Mouse (Mus musculus) CD4-positive, CD25-positive, alpha-beta regulatory T cell, adult 4 months (primary cell): Measurements from ENCODE around the gene Clec4a1. TPM values are rescaled to one million over a fixed set of nuclear protein-coding genes. Genes with fewer than 3 reads are reported as not detected.

ENCODE experiments used
- ATAC-seq: one replicate; pipeline ENCODE4 v1.8.0; 2017
- polyA plus RNA-seq, 2 experiments: library from polyadenylated mRNA; unstranded; fragments of 100-300 nt; shearing (Covaris generic); gene quantifications; one replicate each; pipeline ENCODE4 v1.2.1; 2017

Gene Clec4a1
- 1 to 10 TPM in 1 of 2 experiments, under 1 TPM in 1; 0.82 to 1.3 TPM for polyA plus RNA-seq

DNA sequence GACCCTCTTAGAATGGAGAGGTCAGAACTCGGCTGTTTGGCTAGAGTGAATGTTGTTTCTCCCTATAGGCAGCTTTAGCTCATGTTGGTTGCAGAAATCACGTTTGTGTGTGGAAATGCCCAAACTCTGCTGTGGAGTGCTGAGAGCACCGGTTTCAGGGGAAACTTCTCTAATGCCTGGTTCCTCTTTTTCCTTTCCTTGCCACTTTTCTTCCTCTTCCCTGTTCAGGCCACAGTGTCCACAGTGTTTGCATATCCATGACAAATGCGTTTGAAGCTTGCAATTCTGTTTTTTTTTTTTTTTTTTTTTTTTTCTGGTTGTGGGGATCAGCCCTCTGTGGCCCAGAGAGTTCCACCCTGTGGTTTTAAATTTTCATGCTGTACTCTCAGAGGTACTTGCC lies at the start of gene Clec4a1:
Gene Clec4a1 (plus strand): TSS at position 398 of the 400 bp plus-strand sequence.
- ATAC-seq: no peak

DNA sequence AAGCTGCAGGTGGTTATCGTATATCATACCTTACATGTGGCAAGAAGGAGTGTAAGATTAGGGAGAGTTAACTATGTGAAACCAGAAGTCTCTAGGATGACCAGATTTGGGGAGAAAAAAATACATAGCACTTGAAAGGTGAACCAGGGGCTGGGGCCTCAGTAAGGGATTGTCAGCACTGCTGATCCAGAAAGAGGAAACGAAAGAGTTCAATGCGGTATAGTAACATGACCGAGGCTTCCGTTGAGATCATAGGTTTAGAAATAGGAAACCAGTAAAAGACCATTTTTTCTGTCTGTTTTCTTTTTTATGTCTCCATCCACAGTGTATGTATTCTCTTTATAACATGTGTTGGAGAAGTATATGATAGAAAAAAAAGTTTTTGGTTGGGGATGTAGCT lies 48.8 kb upstream of the Clec4a1 start:
- ATAC-seq: peak; percentile 49

DNA sequence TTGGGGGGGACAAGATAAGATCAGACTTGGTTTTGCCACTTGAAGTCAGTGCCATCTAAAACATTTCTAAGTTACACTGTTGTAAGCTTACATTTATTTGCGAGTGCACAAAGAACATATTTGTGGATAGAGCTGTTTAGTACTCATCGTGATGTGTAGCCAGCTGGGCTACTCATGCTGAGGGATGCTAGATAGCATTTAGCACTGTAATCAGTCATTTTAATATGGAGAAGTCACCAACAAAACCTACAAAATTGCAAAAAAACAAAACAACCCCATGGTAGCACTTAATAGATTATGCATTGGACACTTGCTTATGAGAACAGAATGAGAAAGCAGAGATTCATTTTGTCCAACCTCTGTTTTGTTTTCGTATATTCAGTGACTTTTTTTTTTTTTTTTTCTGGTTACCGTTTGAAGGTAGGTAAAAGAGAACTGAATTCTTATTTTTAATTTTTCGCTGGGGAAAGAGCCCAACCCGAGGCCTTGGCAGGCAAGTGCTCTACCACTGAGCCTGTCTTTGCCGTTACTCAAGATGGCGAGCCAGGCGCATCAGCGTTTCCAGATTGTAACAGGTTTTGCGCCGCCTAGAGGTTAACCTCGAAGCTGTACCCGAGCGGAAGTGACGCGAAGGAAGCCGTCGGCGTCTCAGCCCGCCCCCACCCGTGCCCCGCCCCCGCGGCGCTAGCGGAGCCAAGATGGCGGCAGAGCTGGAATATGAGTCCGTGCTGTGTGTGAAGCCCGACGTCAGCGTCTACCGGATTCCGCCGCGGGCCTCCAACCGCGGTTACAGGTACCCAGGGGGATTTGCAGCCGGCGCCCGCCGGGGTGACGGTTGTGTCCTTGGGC lies 47.6 kb upstream of the Clec4a1 start, which contains the start of gene Necap1:
Gene Necap1 (plus strand): TSS at position 604 of the 849 bp plus-strand sequence.
- peak; percentile 88 for ATAC-seq

DNA sequence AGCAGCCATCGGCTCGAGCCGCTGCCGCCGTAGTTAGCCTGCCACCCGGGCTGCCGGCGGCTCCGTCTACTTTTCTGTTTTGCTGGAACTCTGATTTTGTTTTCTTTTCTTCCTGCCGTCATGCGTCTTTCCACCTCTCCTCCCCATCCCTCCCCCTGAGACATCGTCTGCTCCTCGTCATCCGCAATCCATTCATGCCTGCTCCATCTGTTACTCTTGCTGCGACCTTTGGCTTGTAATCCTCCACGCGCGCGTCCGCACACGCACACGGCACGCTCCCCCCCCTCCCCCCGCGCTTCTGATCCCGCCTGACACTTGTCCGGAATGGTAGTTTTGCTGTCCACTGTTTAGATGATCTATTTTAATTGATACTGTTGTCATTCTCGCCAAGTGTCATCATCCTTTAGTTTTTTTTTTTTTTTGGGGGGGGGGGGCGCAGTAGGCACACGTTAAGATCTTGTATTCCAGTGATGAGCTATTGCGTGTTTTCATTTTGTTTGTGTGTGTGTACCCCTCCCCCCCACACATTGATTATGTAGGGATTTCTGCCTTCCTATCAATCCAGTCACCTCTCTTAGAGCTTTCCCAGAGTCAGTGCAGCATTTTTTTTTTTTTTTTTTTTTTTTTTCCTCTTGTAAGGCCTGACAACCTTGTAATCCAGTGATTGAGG lies 46.8 kb upstream of the Clec4a1 start:
- peak; percentile 54 for ATAC-seq

DNA sequence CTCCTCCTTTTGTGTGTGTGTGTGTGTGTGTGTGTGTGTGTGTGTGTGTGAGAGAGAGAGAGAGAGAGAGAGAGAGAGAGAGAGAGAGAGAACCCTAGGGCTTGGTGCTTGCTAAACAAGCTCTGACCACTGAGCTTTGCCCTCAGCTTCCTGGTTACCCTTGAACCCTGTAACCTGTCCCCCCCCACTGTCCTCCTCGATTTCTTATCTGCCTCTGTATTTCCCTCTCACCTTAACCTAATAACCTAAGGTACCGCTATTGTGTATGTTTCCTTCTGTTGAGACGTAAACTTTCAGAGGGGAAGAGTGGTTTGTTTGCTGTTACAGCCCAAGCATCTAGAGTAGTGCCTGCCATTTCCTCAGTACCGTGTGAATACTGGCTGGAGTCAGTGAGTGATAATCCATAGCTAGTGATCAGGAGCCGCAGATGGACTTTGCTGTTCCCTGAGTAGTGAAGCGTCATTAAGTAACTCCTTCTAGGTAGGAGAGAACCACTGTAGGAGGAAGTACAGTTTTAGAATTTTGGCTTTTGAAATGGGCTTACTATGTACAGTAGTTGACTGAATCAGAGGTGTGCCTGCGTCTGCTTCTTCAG lies 42.4 kb upstream of the Clec4a1 start:
- ATAC-seq: no peak

DNA sequence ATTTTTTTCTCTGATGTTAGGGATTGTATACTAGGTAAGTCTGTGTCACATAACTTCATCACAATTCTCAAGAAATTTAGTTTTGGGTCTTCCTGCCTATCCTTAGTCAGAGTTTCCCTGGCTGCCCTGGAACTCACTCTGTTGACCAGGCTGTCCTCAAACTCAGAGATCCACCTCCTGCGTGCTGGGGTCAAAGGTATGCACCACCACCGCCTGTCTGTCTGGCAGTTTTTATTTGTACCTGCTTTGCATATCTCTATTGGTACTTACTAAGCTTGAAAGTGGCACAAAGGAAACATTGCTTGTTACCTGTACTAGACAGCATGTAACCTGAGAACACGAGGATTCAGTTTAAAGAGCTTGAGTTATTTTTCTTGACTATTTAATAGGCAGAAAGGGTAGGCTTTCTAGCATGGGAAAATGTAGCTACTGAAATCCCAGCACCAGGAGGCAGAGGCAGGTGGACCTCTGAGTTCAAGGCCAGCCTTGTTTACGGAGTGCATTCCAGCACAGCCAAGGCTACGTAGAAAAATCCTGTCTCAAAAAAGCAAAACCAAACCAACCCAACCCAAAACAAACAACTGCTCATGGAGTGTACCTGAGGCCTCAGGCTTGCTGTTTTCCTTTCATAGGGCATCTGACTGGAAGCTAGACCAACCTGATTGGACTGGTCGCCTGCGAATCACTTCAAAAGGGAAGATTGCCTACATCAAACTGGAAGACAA lies 41.7 kb upstream of the Clec4a1 start:
- no peak for ATAC-seq

DNA sequence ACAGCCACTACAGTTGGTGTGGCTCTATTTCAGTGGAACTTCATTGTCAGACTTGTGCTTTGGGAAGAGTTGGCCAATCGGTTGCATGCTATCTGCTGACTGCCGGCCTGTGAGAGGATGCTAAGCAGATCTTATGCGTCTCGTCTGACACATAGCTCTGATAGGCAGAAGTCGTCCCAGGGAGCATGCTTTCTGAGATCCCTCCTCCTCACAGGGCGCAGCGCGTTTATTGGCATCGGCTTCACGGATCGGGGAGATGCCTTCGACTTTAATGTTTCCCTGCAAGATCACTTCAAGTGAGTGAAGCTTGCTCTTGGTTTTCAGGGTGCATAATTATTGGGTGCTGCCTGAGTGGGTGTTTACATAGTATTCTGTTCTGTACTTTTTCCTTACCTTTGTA lies 40.4 kb upstream of the Clec4a1 start:
- ATAC-seq: no peak

DNA sequence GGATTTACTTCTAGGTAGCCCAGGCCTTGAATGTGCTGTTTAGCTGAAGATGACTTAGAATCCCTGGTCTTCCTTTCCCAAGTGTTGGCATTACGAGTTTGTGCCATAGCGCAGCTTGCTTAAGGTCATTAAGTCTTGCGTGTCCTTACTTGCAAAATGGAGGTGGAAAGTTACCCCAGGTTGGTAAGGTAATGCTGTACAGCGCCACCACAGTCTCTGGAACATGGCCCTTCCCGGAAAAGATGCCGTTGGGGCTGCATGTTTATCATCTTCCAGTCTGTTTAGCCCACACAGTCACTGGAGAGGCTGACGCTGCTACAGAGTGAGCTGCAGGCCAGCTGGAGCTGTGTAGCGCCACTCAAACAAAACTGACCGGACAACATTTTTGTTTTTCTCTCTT lies 38.0 kb upstream of the Clec4a1 start:
- no peak for ATAC-seq

DNA sequence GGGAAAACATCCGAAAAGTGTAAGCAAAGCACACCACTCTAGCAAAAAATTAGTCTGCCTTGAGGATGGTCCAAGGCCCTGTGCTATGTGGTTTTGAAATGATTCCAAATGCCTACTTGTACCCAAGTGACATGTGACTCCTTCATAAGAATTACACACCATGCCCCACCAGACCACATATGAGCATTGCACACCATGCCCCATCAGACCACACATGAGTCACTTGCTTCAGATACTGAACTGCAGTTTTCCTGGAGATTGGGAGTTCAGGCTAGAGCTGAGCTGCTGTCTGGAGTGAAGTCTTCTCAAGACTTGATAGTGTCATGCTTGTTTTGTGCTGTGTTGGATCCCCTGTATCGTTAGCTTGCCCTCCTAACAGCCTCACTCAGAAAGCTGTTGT lies 32.0 kb upstream of the Clec4a1 start:
- ATAC-seq: no peak

DNA sequence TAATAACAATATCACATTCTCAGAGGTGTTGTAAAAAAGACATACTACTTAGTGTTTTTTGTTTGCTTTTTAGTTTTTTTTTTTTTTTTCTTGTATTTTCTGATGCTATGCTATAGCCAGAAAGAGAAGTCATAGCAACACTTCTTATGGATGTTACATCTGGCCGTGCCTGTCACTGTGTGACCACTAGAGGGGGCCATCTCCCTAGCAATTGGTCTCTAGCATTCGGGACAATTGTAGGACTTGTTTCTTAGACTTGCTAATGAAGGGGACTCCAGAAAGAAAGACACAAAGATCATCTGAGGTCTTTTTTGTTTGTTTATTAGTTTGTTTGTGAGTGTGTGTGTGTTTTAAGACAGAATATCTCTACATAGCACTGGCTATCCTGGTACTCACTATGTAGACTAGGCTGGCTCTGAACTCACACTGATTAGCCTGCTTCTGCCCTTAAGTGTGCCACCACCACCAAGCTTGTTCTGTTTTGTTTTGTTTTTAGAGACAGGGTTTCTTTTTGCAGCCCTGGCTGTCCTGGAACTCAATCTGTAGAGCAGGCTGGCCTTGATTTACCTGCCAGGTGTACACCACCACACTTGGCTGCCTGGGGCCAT lies 29.1 kb upstream of the Clec4a1 start:
- ATAC-seq: peak; percentile 54

DNA sequence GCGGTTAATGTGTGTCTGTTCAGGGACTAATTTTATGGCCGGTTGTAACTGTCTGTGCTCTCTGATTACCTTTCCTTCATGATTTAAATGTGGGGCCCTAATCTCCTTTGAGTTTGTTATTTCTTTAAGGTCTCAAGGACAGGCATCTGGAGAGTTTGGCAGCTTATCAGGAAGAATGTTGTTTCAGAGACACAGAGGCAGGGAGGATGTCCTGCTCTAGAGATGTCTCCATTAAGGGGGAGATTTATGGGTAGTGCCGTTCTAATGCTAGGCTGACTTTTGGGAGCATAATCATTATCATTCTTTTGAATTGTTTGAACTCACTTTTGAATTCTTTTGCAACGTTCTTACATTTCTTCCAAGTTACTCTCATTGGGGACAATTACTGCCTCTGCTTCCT lies 1.7 kb upstream of the Clec4a1 start:
- ATAC-seq: no peak

DNA sequence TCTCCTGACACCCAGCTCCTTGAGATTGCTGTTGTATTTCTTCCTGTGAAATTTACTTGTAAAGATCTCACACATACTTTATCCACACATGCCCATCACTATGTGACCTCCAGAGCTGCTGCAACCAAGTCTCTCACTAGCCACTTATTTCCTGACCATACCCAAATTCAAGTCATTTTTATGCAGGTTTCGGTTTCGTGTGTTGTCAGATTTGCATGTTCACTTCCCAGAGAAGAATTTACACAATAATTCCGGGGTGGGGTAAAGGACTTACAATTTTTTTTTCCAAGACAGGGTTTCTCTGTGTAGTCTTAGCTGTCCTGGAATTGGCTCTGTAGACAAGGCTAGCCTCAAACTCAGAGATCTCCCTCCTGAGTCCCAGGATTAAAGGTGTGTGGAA lies 13.2 kb downstream of the Clec4a1 start:
- no peak for ATAC-seq

DNA sequence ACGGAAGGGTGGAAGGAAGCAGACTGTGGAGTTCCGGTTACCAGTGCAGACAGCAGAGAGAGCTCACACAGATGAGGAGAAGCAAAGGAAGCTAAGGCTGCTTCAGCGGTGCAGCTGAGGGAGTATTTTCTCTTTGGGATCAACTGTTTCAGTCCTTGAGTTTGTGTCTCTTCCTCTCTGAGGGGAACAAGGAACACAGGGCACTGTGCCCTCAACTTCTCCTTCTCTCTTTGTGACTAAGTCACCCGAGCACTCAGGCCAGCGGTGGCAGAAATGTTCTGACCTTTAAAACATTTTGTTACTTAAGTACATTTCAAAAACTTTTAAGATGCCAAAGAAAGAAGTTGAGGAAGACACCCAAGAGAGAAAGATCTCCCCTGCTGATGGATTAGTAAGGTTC lies 18.0 kb downstream of the Clec4a1 start:
- ATAC-seq: no peak

DNA sequence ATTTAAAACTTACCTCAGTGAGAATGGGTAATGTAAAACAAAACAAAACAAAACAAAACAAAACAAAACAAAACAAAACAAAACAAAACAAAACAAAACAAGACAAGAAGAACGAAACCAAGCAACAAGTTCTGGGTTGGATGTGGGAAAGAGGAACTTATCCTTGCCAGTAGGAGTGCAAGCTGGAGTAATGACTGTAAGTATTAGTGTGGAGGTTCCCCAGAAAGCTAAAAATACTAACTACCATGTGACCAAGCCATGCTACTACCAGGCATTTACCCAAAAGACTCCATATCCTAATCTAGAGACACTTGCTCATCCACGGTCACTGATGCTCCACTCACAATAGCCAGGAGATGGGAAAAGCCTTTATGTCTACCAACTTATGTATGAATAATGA lies 25.1 kb downstream of the Clec4a1 start:
- ATAC-seq: no peak

DNA sequence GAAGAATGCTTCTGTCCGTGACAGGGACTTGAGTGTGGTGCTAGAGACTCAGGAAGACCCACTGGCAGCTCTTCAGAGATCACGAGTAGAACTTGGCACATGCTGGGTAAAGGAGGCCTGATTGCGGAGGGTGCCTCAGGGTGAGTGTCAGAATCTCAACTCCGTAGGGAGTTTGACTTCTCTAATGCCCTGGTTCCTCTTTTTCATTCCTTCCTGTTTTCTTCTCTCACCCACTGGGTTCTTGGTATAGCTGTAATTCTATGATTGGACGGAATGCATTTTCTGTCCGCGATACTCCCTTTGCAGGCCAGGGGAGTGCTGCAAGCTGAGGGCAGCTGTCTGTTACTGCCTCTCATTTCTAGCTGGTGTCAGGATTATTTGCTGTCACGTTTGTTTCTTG lies 30.8 kb downstream of the Clec4a1 start, which contains the start of gene Clec4a3:
Gene Clec4a3 (plus strand): TSS at position 115 of the 400 bp plus-strand sequence.
- no peak for ATAC-seq

DNA sequence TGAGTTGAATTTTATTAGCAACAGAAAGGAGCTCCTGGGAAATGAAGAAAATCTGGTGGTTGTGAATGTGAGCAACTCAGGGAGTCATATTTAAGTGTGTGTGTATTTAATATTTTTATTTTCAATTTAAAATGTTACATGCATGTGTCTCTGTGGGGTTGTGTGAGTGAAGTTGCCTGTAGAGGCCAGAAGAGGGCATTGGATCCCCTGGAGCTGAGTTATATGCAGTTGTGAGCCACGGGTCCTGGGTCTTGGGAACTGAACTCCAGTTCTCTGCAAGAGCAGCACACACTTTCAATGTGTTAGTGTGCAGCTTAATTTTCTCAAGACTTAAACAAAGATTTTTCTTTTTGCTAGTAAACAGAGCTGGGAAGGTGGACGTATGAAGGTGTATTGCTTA lies 42.9 kb downstream of the Clec4a1 start:
- no peak for ATAC-seq

DNA sequence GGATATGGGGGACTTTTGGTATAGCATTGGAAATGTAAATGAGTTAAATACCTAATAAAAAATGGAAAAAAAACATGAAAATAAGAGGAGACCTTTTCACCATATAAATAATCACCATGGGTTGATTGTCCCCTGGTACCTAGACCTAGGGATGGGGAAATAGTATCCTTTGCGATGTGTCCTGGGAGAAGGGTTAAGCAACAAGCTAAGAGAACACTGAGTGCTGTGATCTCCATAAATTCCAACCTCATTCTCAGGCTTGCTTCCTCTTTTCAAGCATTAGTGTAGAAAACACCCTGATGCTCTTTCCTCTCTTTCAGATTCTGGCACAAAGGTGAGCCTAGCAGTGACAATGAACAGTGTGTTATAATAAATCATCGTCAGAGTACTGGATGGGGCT lies 47.4 kb downstream of the Clec4a1 start:
- ATAC-seq: no peak

Other genes starting within 250 kb of the Clec4a1 start
- under 1 TPM in 1 of 2 experiments, not detected in 1; 0.22 TPM for gene Nanog, start 214.4 kb upstream of the Clec4a1 start, polyA plus RNA-seq
- gene Slc2a3, start 120.2 kb upstream of the Clec4a1 start, polyA plus RNA-seq: 100 to 1,000 TPM; 103 to 138 TPM
- gene Foxj2, start 101.9 kb upstream of the Clec4a1 start, polyA plus RNA-seq: 1 to 10 TPM; 8.5 to 9.2 TPM
- gene C3ar1, start 65.7 kb upstream of the Clec4a1 start, polyA plus RNA-seq: under 1 TPM; 0.18 to 0.27 TPM
- 10 to 100 TPM; 63.7 to 80.3 TPM for gene Necap1, start 47.4 kb upstream of the Clec4a1 start, polyA plus RNA-seq
- gene Clec4a3, start 30.7 kb downstream of the Clec4a1 start, polyA plus RNA-seq: under 1 TPM in 1 of 2 experiments, not detected in 1; 0.56 TPM
- not detected for gene Clec4a4, start 68.5 kb downstream of the Clec4a1 start, polyA plus RNA-seq
- gene Clec4b1, start 128.1 kb downstream of the Clec4a1 start, polyA plus RNA-seq: not detected
- gene Clec4a2, start 184.6 kb downstream of the Clec4a1 start, polyA plus RNA-seq: under 1 TPM in 1 of 2 experiments, not detected in 1; 0.52 TPM